Mouse (Mus musculus) neural tube, embryonic 10.5 days (tissue): ENCODE data around the gene Lck.
"Not testable (repeated sequence)": the region's sequence is repeated elsewhere in the genome, so short reads cannot be mapped to it uniquely, and the experiment has no call there.

Experiments
- DNase-seq: peaks from one replicate; pipeline ENCODE4 v3.0.0-alpha.2; 2017; ENCODE audit warnings: low spot score; ENCODE audit errors: extremely low spot score

Lck gene

GRCm38 (mm10) chr4:129555862-129556531 is 17.4 kb downstream of the Lck start:
- peak; percentile 55 for DNase-seq

DNA sequence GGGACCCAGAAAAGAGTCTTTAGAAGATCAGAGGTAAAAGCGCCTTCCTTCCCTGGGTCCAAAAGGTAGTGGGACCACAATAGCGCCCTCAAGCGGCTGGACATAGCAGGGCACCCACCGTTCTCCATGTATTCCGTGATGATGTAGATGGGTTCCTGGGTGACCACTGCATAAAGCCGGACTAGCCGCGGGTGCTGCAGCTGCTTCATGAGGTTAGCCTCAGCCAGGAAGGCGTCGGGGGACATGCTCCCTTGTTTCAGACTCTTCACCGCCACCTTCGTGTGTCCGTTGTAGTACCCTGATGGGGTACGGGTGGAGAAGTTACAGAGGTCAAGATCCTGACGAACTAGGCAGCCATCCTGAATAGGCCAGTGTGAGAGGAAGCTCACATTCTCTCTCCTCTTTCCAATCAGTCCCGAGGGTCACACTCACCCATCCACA is 18.0 kb downstream of the Lck start:
- DNase-seq = peak; percentile 70

GRCm38 (mm10) chr4:129554512-129554911 is 18.9 kb downstream of the Lck start:
- DNase-seq = not testable (repeated sequence)

- DNase-seq = no peak
Observed at GRCm38 (mm10) chr4:129550295-129550694, 23.1 kb downstream of the Lck start.

- no peak for DNase-seq
Observed at GRCm38 (mm10) chr4:129549306-129549705, 24.1 kb downstream of the Lck start.

GRCm38 (mm10) chr4:129547631-129548030 is 25.8 kb downstream of the Lck start:
- not testable (repeated sequence) for DNase-seq

- DNase-seq = no peak
Observed at GRCm38 (mm10) chr4:129544106-129544505, 29.3 kb downstream of the Lck start.

- DNase-seq = peak; percentile 99
Observed at GRCm38 (mm10) chr4:129542592-129543141, 30.8 kb downstream of the Lck start, which contains the start of gene Hdac1. Gene Hdac1, minus strand, starts transcription at chr4:129542713.

- DNase-seq = no peak
Observed at GRCm38 (mm10) chr4:129541868-129542591, 31.4 kb downstream of the Lck start.

GRCm38 (mm10) chr4:129540012-129540411 is 33.4 kb downstream of the Lck start:
- no peak for DNase-seq

DNA sequence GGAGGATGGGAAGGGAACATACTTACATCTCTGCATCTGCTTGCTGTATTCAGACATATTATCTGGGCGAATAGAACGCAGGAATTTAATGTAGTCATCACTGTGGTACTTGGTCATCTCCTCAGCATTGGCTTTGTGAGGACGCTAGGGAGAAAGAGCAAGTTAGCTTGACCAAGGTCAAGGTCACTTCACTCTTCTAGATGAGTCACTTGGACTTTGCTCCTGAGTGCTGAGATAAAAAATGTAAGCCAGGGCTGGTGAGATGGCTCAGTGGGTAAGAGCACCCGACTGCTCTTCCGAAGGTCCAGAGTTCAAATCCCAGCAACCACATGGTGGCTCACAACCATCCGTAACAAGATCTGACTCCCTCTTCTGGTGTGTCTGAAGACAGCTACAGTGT is 44.5 kb downstream of the Lck start:
- not testable (repeated sequence) for DNase-seq

DNA sequence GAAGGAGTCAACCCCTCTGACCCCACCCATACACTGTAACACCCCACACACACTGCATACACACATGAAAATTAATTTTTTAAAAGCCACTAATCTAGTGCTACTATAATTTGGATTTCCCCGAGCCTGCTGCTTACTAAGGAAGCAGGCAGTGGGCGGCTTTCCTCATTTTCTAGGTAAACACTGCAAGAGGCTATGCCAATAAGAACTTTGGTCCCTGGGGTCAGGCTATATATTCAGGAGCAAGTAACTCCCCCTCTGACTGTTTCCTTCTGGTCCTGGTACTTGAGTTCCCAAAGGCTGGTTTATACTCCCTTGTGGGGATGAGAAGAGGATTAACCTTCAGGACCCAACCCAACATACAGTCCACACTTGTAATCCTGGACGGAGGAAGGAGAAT is 47.6 kb downstream of the Lck start:
- no peak for DNase-seq

DNA sequence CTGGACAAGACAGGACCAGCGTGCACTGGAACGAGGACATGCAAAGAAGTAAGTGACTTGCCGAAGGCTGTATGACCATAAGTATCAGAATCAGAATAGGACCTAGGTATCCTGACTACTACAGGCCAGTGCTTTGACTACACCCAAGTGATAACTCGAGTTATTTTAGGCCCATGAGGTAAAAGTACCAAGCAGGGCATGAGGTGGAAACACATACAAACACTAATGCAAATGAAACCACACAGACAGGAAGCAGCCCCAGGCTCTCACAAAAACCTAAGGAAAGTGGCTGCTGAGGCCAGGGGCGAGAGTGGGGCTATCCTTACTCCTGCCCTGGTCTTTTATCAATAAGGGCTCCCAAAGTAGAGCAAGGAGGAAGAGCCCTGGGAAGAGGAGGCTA is 48.1 kb downstream of the Lck start:
- DNase-seq = no peak

DNA sequence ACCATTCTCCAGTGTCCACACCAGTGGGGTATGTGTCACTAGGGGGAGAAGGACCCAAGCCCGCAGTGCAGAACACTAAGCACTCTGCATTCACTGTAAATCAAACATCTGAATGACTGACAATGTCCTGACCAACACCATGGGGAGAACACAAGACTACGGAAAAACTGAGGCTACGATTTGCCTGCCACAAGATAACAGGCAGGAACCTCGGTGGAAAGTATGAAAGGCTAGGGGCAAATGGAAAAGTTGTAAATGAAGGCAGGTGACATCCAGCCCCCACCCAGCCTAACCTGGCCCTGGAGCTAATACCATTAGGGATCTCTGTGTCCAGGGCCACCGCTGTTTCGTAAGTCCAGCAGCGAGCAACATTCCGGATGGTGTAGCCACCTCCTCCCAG is 54.9 kb downstream of the Lck start:
- no peak for DNase-seq

DNA sequence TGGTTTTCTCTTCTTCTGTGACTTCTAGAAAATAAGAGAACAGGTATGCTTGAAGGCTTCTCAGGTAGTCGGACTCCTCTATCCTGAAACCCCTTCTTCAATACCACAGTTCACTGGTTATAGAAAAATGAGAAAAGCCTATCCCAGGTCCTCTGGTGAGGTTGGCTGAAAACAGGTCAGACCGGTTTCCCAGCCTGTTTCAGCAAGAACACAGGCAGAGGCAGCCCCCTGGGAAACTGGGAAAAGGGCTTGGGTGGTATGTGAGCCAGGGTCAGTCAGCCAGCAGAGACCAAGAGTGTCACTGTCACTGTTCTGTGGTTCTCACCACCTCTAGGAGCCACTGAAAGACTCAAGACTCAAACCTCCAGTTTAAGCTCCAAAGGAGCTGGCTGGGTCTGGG is 56.5 kb downstream of the Lck start:
- DNase-seq = no peak

DNA sequence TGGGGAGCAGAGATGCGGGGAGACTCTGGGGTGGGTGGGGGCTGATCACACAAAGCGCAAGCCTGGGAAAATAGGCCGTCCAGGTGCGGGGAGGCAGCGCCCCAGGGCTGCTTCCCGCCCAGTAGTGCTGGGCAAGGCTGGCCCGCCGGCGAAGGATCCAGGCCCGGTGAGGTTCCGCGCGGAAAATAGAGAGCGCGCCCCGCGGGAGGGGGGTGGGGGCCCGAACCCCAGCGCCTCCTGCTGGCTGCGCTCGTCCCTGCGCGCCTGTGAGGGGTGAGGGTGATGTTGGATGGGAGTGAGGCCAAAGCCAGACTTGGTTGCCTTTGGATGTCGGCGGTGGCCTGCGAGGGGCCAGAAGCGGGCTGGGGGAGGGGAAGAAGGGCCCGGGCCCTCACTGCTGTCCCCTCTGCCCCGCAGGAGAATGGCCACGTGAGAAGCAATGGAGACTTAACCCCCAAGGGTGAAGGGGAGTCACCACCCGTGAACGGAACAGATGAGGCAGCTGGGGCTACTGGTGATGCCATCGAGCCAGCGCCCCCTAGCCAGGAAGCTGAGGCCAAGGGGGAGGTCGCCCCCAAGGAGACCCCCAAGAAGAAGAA is 59.0 kb downstream of the Lck start:
- peak; percentile 82 for DNase-seq

- DNase-seq = no peak
Observed at GRCm38 (mm10) chr4:129513891-129514290, 59.5 kb downstream of the Lck start.

DNA sequence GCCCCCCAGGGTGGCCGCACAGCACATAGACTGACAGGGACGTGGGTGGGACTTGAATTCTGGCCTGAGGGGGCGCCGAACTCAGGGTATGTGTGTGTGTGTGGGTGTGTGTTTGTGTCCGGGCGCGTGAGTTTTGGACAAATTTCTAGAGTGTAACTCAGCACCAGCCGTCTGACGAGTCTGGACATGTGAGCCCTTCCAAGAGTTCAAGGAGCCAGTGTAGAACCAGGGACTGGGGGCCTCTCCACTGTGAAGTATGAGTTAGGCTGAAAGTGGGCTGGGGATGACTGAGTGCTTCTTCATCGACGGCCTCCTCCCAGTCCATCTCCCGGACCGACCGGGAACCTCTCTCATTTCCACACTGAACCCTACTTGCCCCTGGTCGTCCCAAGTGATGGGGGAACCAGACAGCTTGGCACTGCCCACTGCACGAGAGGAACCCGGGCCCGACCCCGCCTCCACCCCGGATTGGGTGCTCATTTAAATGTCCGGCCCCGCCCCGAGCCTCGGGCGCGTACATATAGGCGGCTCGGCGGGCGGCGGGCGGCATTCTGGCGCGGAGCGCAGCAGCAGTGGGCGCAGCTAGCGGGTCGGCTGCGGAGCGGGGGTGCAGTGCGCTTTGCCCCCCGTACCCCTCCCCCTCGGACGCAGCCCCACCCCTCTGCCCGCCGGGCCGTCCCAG is 60.2 kb downstream of the Lck start, which contains the start of gene Marcksl1:
Gene Marcksl1, plus strand, starts transcription at position 496 of the 682 bp plus-strand sequence.
- DNase-seq = peak; percentile 94

GRCm38 (mm10) chr4:129511413-129512096 is 61.9 kb downstream of the Lck start:
- DNase-seq = peak; percentile 40

DNA sequence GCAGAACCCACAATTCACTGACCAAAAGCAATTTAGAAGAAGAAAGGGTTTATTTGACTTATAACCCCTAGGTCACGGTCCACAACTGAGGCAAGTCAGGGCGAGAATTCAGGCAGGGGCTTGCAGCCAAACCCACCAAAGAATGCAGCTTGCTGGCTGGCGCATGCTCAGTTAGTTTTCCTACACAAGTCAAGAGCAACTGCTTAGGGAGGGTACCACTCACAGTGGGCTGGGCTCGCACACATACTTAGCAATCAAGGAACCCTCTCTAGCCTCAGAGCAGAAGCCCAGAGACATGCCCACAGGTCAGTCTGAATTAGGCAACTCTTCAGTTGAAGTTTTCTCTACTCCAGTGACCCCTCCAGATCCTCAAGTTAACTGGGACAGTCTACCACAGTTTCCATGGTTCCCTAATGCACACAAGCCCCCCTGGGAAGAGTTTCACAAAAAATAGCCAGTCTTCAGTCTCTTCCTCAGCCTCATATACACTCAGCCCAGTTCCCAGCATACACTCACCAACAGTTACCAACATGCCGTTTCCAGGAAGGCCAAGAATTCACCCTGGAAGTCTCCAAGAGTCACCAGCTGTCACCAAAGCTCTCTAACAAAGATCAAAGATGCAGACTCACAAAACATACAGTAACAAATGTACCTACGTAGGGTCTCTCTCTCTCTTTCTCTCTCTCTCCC is 62.6 kb downstream of the Lck start:
- no peak for DNase-seq
